Mouse (Mus musculus) testis, adult 2 months (tissue): ENCODE results near the gene Negr1. TPM values are rescaled to one million over a fixed set of nuclear protein-coding genes. Genes with fewer than 3 reads are reported as not detected.

Source experiments
- H3K27ac ChIP-seq: fragments of 200-500 bp; 2 replicates; pipeline ENCODE4 v1.5.1; 2012; ENCODE audit warnings: low read depth, low read length; ENCODE audit not compliant: control insufficient read depth, insufficient read depth
- H3K27me3 ChIP-seq: fragments of 200-500 bp; 2 replicates; pipeline ENCODE4 v1.6.1; 2012; ENCODE audit warnings: mild to moderate bottlenecking, low read length, moderate library complexity; ENCODE audit not compliant: control insufficient read depth, insufficient read depth
- H3K36me3 ChIP-seq: fragments of 200-500 bp; 2 replicates; pipeline ENCODE4 v1.6.1; 2012; ENCODE audit warnings: mild to moderate bottlenecking, low read length; ENCODE audit not compliant: control insufficient read depth, insufficient read depth
- H3K4me1 ChIP-seq: fragments of 200-500 bp; 2 replicates; pipeline ENCODE4 v1.6.1; 2012; ENCODE audit warnings: low read length; ENCODE audit not compliant: control insufficient read depth, insufficient read depth
- H3K4me3 ChIP-seq: fragments of 200-500 bp; 2 replicates; pipeline ENCODE4 v1.5.1; 2012; ENCODE audit warnings: low read depth, mild to moderate bottlenecking, low read length, moderate library complexity, mixed read lengths; ENCODE audit not compliant: control insufficient read depth
- CTCF ChIP-seq: fragments of 200-500 bp; IDR thresholded peaks from 2 replicates; pipeline ENCODE4 v1.5.1; 2012; ENCODE audit warnings: low read depth, mild to moderate bottlenecking, inconsistent platforms, low read length, moderate library complexity; ENCODE audit not compliant: control insufficient read depth, insufficient read depth, insufficient replicate concordance
- POLR2A ChIP-seq: fragments of 200-500 bp; IDR thresholded peaks from 2 replicates; pipeline ENCODE4 v1.6.1; 2012; ENCODE audit warnings: low read depth, mild to moderate bottlenecking, inconsistent platforms, low read length, moderate library complexity; ENCODE audit not compliant: control insufficient read depth
- polyA plus RNA-seq: library from polyadenylated mRNA; depleted of rRNA; stranded (reverse); fragments of >200 nt; gene quantifications from 2 replicates; pipeline ENCODE4 v1.2.3, GENCODE M21; 2012

Negr1 gene
- polyA plus RNA-seq, 1 experiment = 0.30 TPM

DNA sequence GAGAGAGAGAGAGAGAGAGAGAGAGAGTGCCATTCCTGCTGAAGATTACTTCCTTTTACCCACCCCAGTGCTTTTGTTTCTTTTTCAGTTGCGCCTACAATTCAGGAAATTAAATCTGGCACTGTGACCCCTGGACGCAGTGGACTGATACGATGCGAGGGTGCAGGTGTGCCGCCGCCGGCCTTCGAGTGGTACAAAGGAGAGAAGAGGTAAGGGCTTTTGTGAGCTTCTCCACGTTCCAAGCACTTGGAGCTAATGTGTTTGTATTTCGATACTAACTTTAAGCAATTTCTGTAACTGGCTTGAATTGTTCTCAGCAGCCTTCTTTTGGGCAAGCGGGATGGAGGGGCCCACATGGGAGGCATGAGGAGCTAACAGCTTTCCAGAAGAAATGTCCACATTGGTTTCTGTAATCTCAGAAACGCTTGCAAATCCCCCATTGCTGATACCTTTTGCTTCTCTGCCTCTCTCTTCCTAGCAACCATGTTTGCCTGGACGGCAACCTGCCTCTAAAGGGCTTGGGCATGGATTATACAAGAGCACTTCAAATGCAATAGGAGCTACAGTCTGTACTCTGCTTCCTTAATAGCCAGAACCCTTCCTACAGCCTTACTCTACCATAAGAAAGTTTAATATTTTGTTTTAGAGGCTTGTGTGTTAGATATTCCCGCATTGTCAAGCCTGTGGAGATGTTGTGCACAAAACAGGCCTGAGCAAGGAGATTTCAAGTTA, 584.7 kb downstream of the Negr1 start:
- Histone ChIP-seq H3K4me1 (no peaks in the 10 kb centered on the region), H3K4me3 (no peak overlapping the region), H3K36me3 (no peaks in the 10 kb centered on the region), H3K27ac (no peak overlapping the region), H3K27me3 (no peaks in the 10 kb centered on the region)
- TF ChIP-seq POLR2A = no peak
- no peak for TF ChIP-seq CTCF

DNA sequence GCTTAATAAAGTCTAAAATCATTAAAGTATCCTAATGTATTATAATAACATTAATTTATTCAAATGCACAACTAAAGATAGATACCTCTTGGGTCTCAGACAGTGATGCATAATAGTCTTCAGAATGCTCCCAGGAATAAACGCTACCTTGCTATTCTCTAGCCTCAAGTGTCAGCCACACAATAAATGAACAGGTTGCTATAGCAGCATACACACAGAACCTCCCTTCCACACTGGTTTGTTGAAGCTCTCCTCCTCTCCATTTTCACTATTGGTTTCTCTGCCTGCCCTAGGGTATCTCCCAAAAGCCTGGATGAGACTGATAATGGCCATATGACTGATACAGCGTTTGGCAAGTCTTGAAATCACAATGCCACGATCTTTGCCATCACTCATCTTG, 593.3 kb downstream of the Negr1 start:
- Histone ChIP-seq H3K27me3 (no peaks in the 10 kb centered on the region), H3K4me3 (no peak overlapping the region), H3K36me3 (no peaks in the 10 kb centered on the region), H3K4me1 (no peaks in the 10 kb centered on the region), H3K27ac (no peak overlapping the region)
- TF ChIP-seq CTCF (no peak), POLR2A (no peak)

DNA sequence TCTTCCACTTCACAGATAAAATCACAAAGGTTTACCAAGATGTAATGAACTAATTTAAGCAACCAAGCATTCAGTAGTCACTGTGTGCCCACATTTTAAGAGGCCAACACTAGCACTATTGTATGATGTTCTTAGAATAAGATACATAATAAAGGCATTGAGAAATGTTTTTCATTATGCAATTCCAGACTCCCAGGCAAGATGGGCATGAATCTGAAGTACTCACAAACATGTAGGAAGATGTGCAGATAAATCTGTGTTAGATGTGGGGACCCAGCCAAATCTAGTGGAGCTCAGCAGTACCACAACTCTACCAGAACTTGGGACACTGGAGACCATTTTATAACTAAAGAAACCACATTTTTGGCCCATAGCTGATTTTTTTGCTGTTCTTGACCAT, 593.9 kb downstream of the Negr1 start:
- Histone ChIP-seq H3K27me3 (no peaks in the 10 kb centered on the region), H3K4me1 (no peaks in the 10 kb centered on the region), H3K36me3 (no peaks in the 10 kb centered on the region)

DNA sequence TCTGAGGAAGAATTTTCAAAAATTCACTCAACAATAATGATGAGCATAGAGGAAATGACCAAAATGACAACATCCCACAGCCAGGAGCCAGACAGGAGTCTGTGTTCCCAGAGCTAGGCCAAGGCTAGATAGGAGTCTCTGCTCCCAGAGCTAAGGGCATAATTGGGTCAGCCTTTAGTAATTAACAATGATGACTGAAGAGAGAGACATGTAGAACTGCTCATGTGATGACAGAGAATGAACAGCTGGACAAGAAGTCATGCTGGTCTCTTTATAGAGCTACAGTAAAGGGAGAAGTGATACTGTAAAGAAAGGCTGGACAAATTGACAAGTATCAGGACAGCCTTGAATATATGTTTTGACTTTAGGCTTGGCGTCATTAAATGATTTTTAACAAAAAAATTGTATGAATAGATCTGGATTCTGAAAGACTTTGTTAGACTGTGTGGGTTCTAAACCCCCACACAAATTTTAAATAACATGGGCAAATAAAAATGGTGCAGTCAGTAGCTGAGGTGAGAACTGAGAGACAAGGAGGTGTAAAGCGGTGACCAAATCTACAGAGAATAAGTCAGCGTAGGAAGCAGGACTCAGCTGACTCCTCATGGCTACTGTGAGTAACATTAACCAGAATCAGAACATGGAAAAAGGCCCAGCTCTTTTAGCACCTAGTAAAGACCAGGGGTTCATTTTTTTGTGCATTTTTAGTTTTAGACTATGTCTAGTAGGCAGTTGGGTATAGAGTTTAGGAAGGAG, 603.4 kb downstream of the Negr1 start:
- Histone ChIP-seq H3K27ac (no peak overlapping the region), H3K27me3 (no peaks in the 10 kb centered on the region), H3K4me3 (no peak overlapping the region), H3K4me1 (no peaks in the 10 kb centered on the region), H3K36me3 (no peaks in the 10 kb centered on the region)
- no peak for TF ChIP-seq POLR2A
- no peak for TF ChIP-seq CTCF

More for the DNA sequence above, 593.9 kb downstream of the Negr1 start:
- Histone ChIP-seq H3K27ac (no peak overlapping the region), H3K4me3 (no peak overlapping the region)
- TF ChIP-seq CTCF (no peak), POLR2A (no peak)

DNA sequence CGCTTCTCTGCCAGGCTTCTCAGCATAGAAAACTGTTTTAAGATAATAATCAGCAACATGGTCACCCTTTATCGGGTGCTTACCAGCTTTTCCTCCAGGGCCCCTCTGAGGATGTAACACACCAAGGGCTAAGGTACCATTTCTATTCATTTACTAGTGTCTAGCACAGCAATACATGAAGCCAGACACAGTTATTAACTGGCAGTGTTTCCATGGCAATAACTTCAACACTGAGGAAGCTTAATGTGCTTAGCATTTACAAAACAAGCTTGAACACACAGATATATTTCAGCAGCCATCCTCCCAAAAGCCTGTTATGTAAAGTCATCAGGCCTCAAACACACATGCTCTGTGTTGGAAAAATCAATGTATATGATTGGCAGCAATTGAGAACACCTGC, 620.4 kb downstream of the Negr1 start:
- TF ChIP-seq CTCF (no peak), POLR2A (no peak)
- Histone ChIP-seq H3K4me1 (no peaks in the 10 kb centered on the region), H3K36me3 (no peaks in the 10 kb centered on the region), H3K27me3 (no peaks in the 10 kb centered on the region), H3K27ac (no peak overlapping the region), H3K4me3 (no peak overlapping the region)

DNA sequence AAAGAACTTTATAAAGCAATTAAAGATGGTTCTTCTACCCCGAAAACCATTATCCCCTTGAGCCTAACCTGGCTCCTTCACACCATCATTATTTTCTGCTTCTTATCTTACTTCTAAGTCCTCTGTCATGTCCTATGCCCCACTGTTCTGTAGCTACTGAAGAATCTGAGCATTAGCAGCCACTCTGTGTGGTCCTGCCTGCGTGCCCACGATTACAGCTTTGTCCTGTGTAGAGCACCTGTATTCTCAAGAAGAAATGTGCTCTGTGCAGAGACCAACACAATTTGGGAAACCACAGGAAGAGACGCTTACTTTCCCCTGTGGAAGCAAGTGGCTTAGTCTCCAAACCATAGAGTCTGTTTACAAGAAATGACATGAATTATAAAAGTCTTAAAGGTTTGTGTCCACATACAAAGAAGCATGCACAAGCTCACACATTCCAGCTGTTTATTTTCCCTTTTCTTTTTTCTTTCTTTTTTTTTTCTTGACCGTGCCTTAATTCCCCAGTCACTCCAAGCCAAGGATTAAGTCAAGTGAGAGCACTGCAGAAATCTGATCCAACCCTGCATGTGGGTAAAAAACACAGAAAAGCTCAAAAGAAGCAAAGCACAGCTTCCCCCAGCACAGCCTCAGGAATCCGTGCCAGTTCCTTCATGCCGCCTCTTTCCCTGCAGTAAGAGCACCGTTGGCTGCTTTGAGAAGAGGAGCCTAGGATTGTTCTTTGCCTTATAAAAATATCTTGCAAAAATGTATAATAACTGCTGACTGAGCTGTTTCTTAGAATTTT, 627.5 kb downstream of the Negr1 start:
- Histone ChIP-seq H3K27ac (no peak overlapping the region), H3K4me3 (no peak overlapping the region)
- TF ChIP-seq CTCF (no peak), POLR2A (no peak)

DNA sequence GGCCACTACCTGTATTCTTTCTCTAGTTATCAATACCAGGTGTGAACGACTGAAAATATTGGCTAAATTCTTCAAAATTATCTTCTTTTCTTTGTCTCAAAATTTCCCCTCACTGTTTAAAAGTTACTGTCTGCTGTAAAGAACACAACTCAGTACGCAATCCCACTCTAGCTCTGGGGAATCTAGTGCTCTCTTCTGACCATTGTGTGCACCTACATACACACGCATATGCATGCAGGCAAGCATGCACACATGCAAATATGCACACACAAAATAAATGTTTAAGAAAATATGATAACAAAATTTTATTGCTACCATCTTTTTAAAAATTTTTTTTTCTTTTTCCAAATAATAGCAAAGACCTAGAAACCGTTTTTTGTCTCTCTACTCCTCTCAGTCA, 628.2 kb downstream of the Negr1 start:
- Histone ChIP-seq H3K4me3 (no peak overlapping the region), H3K27ac (no peak overlapping the region), H3K36me3 (no peaks in the 10 kb centered on the region), H3K27me3 (no peaks in the 10 kb centered on the region), H3K4me1 (no peaks in the 10 kb centered on the region)
- TF ChIP-seq CTCF (no peak), POLR2A (no peak)

More for the DNA sequence above, 627.5 kb downstream of the Negr1 start:
- H3K36me3 ChIP-seq = no peaks in the 10 kb centered on the region
- H3K4me1 ChIP-seq = no peaks in the 10 kb centered on the region
- no peaks in the 10 kb centered on the region for H3K27me3 ChIP-seq
